Mouse (Mus musculus) urinary bladder, adult 18-20 months (tissue): Measurements from ENCODE around the gene Slc7a8.

ENCODE experiments used
- DNase-seq, 2 experiments: peaks; one replicate each; pipeline ENCODE4 v3.0.0; 2022; ENCODE audit warnings: low spot score in 2 of 2, mixed read lengths in 2 of 2

Slc7a8 gene

GRCm38 (mm10) chr14:54737634-54738033 is 44.1 kb downstream of the Slc7a8 start:
- DNase-seq = no peak

DNA sequence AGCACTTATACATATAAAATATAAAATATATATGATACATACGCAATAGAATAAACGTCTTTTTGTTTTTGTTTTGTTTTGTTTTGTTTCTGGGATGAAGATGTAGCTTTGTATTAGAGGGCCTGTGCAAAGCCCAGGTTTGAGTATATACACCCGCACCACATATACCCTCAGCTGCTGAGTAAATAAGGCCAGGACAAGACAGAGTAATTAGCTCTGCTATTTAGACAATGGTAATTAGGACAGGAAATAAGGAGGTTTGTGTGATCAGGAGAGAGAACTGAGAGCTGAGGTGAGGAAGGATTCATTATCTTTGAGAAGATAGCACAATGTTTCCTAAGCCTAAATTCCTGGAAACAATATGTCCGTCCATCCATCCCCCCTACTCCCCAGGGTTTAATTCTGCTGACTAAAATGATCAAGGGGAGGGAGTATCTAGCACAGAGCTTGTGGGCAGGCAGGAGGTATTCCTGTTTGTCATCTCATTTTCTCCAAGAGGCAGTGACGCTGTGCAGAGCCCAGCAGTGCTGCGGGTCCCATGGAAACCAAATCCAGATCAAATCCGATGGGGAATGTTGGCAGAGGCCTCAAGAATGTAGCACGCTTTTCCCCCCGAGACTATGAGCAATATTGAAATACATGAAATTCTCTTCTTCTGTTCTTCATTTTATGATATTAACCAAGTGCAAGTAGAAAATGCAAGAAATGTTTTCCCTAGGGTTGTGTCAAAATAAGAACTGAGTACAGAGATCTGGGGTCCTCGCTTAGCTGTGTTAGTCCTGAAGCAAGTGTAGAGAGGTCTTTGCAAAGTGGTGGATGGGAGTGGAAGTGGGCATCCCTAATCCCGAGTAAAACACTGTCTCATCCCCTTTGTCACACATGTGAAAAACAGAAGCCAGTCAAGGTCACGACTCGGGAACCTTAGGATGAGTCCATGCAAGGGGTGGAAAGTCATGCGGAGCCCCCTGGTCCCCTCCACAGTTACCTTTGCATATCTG is 44.9 kb downstream of the Slc7a8 start:
- no peak for DNase-seq

GRCm38 (mm10) chr14:54735221-54735620 is 46.5 kb downstream of the Slc7a8 start:
- no peak for DNase-seq

GRCm38 (mm10) chr14:54734004-54734403 is 47.7 kb downstream of the Slc7a8 start:
- no peak for DNase-seq

DNA sequence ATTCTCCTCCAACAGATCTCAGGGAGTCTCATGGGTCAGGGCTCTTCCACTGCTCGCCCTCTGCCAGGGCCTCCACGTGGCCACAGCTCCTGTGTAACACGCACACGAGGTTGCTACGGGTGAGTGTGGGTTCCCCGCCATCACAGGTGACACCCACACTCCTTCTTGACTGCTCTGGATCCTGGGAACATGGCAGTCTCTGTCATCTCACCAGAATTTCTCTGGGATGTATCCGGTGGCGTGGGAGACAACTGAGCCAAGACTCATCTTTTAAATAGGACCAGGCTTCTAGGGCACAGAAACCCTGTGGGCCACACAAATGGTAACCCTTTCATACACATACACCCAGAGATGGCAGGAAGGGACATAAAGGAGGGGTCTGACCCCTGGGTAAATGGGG is 49.5 kb downstream of the Slc7a8 start:
- DNase-seq = no peak

DNA sequence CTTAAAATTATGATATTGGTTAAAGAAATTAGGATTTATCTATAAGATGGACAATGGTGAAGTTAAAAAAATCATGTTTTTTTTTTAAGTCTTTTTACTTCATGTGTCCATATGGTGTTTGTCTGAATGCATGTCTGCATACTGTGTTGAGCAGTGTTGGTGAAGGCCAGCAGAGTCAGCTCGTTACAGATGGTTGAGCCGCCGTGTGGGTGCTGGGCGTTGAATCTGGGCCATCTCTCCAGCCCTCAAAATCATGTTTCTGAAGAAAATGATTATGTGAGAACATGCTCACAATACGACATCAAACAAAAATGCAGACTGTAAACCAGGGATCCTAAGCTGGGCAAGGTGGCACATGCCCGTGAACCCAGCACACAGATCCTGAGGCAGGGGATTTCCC is 51.4 kb downstream of the Slc7a8 start:
- DNase-seq = no peak

GRCm38 (mm10) chr14:54728823-54729653 is 52.7 kb downstream of the Slc7a8 start:
- DNase-seq = no peak

- DNase-seq = no peak
Measured at GRCm38 (mm10) chr14:54727565-54727964, 54.2 kb downstream of the Slc7a8 start.

DNA sequence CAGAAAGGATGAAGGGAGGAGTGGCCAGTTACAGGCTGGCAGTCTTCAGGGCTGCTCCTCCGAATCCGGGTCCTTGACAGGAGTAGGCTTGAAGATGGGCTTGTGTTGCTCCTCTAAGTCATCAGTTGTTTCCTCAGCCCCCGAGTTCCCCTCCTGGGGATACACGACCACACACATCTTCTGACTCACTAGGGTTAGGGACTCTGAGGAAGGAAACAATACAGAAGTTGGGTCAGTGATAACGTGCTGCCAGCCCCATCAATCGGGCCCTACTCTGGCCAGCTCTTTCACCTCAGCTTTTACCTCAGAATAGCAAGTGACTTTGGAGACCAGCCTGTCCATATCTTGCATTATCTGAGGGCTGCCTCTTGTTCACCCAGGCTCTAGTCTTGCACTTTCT is 57.7 kb downstream of the Slc7a8 start:
- no peak for DNase-seq

DNA sequence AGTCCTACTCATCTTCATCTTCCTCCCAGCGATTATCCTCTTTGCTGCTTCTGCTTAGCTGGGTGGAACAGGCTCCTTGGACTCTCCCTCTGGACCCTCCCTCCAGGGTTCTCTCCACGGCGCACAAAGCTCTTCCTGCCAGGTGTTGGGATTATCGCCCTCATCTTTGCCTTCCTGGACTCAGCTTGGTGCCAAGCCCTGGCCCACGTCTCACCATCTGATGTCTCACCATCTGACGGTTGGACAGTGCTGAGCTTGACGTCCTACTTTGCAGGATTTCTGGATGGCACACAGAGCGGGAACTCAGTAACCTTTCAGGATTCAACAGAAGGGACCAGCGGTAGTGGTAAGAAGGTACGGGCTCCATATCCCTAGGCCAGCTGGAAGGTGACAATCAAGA is 60.0 kb downstream of the Slc7a8 start:
- DNase-seq = no peak

DNA sequence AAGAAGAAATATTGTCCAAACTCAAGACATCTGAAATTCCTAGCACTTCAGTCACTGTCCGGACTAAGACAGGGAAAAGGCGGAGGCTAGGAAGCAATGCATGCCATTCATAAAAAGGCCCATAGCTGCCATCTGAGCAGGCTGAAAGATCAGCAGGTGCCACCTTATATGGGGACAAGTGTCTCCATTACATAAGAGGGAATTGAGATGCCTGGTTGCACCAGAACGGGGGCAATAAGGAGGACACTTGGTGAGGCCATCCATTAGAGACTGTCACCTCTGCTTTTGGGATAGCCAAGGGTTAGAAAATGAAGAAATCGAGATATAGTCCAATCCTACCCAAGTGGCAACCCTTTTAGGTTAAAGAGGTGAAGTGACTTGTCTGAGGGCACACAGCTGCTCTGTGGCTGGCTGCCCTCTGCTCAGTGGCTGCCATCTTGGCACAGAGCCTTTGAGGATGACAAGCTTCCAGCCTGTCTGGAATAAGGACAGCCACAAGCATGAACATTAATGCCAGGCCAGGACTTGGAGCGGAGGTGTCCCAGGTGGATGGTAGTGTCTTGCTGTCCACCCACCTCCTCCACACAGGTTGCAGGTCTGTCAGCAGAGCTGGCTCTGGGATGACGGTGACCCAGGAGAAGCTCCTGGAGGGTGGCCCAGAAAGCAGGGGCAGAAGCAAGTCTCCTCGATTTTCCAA is 60.9 kb downstream of the Slc7a8 start:
- no peak for DNase-seq

- no peak for DNase-seq
Measured at GRCm38 (mm10) chr14:54720041-54720440, 61.7 kb downstream of the Slc7a8 start.

GRCm38 (mm10) chr14:54715402-54715801 is 66.3 kb downstream of the Slc7a8 start:
- no peak for DNase-seq

DNA sequence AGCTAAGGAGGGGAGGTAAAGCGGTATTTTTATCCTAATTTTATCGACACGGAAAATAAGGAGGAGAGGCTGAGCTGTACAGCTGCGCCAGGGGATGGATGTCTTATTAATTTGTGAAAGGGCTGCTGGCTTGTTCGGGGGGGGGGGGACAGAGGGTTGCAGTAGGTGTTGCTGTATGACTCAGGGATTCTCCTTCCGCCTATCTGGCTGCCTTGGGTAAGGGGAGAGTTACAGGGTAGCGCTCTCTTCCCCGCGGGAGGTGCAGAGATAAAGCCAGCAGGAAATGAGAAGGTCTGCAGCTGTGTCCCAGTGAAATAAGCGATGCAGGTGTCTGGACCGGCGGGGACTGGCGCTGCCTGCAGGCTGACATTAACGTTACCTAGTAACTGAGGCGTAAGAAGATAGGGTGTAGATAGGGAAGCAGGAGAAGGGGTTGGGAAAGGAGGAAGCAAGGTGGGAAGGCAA is 67.1 kb downstream of the Slc7a8 start:
- peak in 1 of 2 experiments; percentile 24 for DNase-seq

- DNase-seq = peak; percentile 34 to 42
Measured at GRCm38 (mm10) chr14:54714121-54714520, 67.6 kb downstream of the Slc7a8 start.

DNA sequence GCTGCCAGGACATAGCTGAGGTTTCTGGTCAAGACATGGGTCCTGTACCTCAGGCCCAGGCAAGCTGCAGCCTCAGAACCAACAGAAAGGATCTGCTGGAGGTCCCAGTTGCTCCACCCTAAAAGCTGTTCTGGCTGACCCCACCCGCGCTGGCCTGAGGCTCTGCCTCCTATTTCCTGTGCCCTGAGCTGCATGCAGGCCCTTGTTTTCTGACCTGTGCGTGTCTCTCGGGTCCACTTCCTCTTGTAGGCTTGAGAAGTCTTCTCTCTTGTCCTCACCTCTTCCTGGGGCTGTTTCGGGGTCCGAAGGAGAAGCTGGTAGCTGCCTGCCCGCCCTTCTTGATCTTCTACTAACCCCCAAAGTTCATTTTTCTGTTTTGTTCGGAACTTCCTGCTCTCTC is 68.9 kb downstream of the Slc7a8 start:
- no peak for DNase-seq

- DNase-seq = no peak
Measured at GRCm38 (mm10) chr14:54712074-54712473, 69.7 kb downstream of the Slc7a8 start, which contains the start of gene Cebpe. Gene Cebpe (minus strand): TSS chr14:54712174.

DNA sequence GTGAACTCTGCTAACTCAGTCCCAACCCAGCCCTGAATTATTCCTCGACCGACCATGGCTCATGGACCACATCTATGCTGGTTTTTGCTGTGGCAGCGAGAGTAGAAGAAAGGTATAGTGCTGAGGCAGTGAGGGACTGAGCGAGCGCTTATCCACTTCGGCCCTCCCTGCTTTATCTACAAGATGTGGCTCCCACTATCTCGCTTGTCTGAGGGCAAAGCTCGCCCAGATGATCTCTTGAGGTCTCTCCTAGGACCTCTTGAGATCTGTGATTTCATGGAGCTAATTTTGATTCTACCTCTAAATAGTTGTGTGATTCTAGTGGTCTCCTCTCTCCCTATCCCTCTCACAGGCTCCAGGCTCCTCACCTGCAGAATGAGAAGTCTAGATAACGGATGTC is 72.7 kb downstream of the Slc7a8 start:
- DNase-seq = no peak

GRCm38 (mm10) chr14:54706589-54707320 is 75.0 kb downstream of the Slc7a8 start:
- DNase-seq = no peak

DNA sequence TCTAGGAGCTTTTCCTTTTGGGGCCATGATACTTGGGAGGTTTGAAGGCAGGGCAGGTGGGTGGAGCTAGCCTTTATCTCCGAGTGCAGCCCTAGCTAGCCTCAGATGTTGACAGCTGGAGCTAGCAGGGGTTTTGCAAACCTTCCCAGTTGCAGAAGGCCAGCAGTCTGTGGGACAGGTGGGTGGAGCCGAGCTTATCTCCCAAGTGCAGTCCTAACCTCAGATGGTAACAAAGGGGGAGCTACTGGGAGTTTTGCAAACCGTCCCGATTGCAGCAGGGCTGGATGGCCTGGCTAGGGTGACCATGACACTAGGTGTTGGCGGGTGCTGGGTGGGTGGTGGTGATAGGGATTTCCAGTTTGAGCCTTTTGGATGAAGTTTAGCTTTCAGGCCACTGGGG is 75.9 kb downstream of the Slc7a8 start:
- DNase-seq = no peak

GRCm38 (mm10) chr14:54703207-54703606 is 78.5 kb downstream of the Slc7a8 start:
- no peak for DNase-seq
